Mouse (Mus musculus) lung, postnatal 0 days (tissue): ENCODE measurements around the gene Lef1.

Experiments used
- CTCF ChIP-seq: IDR thresholded peaks from 2 replicates; pipeline ENCODE4 v1.5.1; 2016; ENCODE audit warnings: antibody characterized with exemption, mild to moderate bottlenecking
- EP300 ChIP-seq: IDR thresholded peaks from 2 replicates; pipeline ENCODE4 v1.6.1; 2016; ENCODE audit warnings: antibody characterized with exemption, mild to moderate bottlenecking, control low read depth

GRCm38 (mm10) chr3:131096105-131096504, 14.2 kb upstream of the Lef1 start:
- TF ChIP-seq CTCF, result no peak
- TF ChIP-seq EP300, result no peak
